Mouse (Mus musculus) lung, embryonic 16.5 days (tissue): Measurements from ENCODE around the gene Atf7. TPM values are rescaled to one million over a fixed set of nuclear protein-coding genes. Genes with fewer than 3 reads are reported as not detected.
"Not testable (repeated sequence)": the region's sequence is repeated elsewhere in the genome, so short reads cannot be mapped to it uniquely, and the experiment has no call there.

Source experiments
- ATAC-seq: fragments of 200-750 bp; cut with Nextera tagmentation; 2 replicates; pipeline ENCODE4 v1.8.0; 2017; ENCODE audit warnings: low read depth, mild to moderate bottlenecking, moderate library complexity
- H3K27ac ChIP-seq: fragments of 300-500 bp; sonication (generic); 2 replicates; pipeline ENCODE4 v1.5.1; 2014; ENCODE audit warnings: mild to moderate bottlenecking, control low read depth, low read length
- H3K27me3 ChIP-seq: fragments of 300-500 bp; sonication (generic); 2 replicates; pipeline ENCODE4 v1.6.1; 2014; ENCODE audit warnings: low read depth, low read length, mixed read lengths; ENCODE audit not compliant: control insufficient read depth, insufficient read depth
- H3K36me3 ChIP-seq: fragments of 300-500 bp; sonication (generic); 2 replicates; pipeline ENCODE4 v1.6.1; 2014; ENCODE audit warnings: low read length; ENCODE audit not compliant: control insufficient read depth, insufficient read depth
- H3K4me1 ChIP-seq: fragments of 300-500 bp; sonication (generic); replicated peaks from 2 replicates; pipeline ENCODE4 v1.6.1; 2014; ENCODE audit warnings: low read length, mixed read lengths; ENCODE audit not compliant: control insufficient read depth, insufficient read depth
- H3K4me2 ChIP-seq: fragments of 300-500 bp; sonication (generic); 2 replicates; pipeline ENCODE4 v1.6.1; 2014; ENCODE audit warnings: low read depth, low read length, control low read depth
- H3K4me3 ChIP-seq: fragments of 300-500 bp; sonication (generic); 2 replicates; pipeline ENCODE4 v1.5.1; 2014; ENCODE audit warnings: mild to moderate bottlenecking, low read length, control low read depth
- H3K9ac ChIP-seq: fragments of 300-500 bp; sonication (generic); 2 replicates; pipeline ENCODE4 v1.6.1; 2014; ENCODE audit warnings: low read length, control low read depth
- H3K9me3 ChIP-seq: fragments of 300-500 bp; sonication (generic); 2 replicates; pipeline ENCODE4 v1.6.1; 2016; ENCODE audit warnings: low read length; ENCODE audit not compliant: control insufficient read depth
- WGBS: fragments of 180-500 bp; shearing (Covaris S2); extraction: QIAGEN DNeasy Blood & Tissue Kit; methylation state at CpG from one replicate; pipeline ENCODE4 v1.1.7; 2014; 5-methylcytosine and 5-hydroxymethylcytosine counted together
- polyA plus RNA-seq: library from polyadenylated mRNA; unstranded; fragments of >200 nt; fragmentation: Nextera tagmentation; extraction: Ambion mirVana; gene quantifications from 2 replicates; pipeline ENCODE4 v1.2.1, GENCODE M21; 2015

The Atf7 gene
- polyA plus RNA-seq, 1 experiment from 2014 or later: 50.0 TPM

DNA sequence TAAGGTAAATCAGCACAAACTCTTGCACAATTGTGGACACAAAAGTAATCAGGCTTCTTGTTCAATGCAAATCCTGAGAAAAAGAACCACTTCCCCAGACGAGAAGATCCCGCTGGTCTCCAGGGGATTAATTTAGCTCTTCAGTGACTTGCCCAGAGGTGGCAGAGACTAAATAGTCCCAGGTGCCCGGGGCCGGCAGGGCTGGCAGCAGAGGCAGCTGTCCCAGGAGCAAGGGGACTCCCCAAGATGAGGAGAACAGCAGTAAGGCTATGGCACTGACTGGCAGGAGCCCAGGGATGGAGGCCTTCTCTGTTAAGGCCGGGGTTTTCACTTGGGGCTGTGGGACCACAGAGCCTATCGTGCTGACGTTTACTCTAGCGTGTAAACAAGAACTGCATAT is 38.6 kb upstream of the Atf7 start:
- peaks cover 39% of the 10 kb centered on the region for H3K36me3 ChIP-seq
- H3K27me3 ChIP-seq: no peaks in the 10 kb centered on the region
- no peaks in the 10 kb centered on the region for H3K9me3 ChIP-seq
- no peak overlapping the region for H3K4me3 ChIP-seq
- no peak overlapping the region for H3K4me2 ChIP-seq
- no peak overlapping the region for H3K27ac ChIP-seq
- 0 out of 2 replicates have a peak, but pooled peaks cover 2% of the 10 kb centered on the region for H3K4me1 ChIP-seq
- ATAC-seq: no peak
- 82% methylated on average over 8 of the region's 8 CpGs for WGBS
- no peak overlapping the region for H3K9ac ChIP-seq

DNA sequence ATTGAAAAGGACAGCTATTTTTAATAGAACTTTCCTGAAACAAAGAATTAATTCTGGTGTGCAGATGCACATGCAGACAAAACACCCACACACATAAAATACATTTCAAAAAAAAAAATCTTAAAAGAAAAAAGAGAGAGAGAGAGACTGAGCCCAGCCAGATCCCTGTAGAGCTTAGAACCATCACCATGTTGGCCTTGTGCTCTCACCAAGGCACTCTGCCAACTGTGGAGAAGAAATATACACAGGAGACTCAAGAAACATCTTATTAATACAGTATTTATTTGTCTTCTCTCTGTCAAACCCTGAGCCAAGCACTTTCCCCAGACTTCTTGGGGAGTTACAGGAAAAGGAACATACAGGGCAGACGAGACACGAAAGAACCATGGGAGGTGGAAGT is 37.3 kb upstream of the Atf7 start:
- H3K4me2 ChIP-seq, H3K27me3 ChIP-seq, ATAC-seq, H3K27ac ChIP-seq, H3K9ac ChIP-seq, H3K4me3 ChIP-seq, H3K4me1 ChIP-seq, H3K9me3 ChIP-seq: not testable (repeated sequence)
- peaks cover 39% of the 10 kb centered on the region for H3K36me3 ChIP-seq
- WGBS: no CpG with 5 or more reads among the region's 2 CpGs

DNA sequence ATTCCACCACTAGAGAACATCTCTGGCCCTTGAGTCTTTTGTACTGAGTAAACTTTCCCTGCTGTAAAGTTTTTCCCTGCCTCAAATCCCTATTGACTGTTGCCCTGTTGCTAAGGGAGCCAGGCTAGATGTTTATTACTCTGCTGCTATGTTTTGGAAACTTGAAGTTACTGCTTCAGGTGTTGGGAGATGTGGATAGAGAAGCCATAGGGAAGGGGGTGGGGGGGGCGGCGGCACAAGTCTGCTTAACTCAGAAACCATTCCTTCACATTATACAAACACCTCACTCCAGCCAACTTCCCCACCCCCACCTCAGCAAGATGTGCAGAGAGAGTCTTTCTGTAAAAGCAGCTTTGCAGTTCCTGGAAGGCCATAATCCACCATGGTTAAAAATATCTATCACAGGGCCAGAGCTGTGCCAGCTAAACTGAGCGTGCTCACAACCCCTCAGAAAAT is 32.7 kb upstream of the Atf7 start:
- no peak overlapping the region for H3K9ac ChIP-seq
- no peak overlapping the region for H3K4me2 ChIP-seq
- no peak overlapping the region for H3K4me3 ChIP-seq
- H3K36me3 ChIP-seq: peaks cover 16% of the 10 kb centered on the region
- H3K27ac ChIP-seq: peak overlapping the region; percentile 99
- H3K4me1 ChIP-seq: peaks cover 24% of the 10 kb centered on the region
- ATAC-seq: peak; percentile 52
- no peaks in the 10 kb centered on the region for H3K27me3 ChIP-seq
- no peaks in the 10 kb centered on the region for H3K9me3 ChIP-seq
- 17% methylated on average over 3 of the region's 3 CpGs for WGBS

DNA sequence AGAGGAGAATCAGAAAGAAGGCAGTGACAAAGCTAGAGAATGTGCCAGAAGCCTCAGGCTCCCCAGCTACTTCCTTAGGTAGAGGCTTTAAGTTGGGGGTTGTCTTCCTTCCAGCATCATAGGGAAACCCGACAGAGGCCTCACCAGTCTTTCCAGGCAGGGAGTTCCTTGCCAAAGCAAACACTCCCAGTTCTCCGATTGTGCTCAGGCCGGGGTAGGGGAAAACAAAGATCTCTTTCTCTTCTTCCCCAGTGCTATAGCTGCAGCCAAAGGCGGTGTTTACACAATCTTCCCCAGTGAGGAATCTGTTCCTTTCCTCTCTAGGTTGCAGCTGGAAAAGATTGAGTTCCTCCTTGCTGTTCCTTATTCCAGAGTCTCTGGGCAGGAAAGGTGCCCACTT is 31.4 kb upstream of the Atf7 start:
- H3K36me3 ChIP-seq: peaks cover 7% of the 10 kb centered on the region; the same call in 1 of the 2 replicates
- no peaks in the 10 kb centered on the region for H3K27me3 ChIP-seq
- ATAC-seq: peak; percentile 90
- H3K9ac ChIP-seq: peak overlapping the region; percentile 12; the same call in 1 of the 2 replicates
- H3K4me1 ChIP-seq: peaks cover 22% of the 10 kb centered on the region
- 4% methylated on average over 4 of the region's 4 CpGs for WGBS
- no peaks in the 10 kb centered on the region for H3K9me3 ChIP-seq
- no peak overlapping the region for H3K4me3 ChIP-seq
- H3K4me2 ChIP-seq: 0 out of 2 replicates have a peak overlapping the region, but pooled peaks have one; percentile 28
- H3K27ac ChIP-seq: peak overlapping the region; percentile 99

DNA sequence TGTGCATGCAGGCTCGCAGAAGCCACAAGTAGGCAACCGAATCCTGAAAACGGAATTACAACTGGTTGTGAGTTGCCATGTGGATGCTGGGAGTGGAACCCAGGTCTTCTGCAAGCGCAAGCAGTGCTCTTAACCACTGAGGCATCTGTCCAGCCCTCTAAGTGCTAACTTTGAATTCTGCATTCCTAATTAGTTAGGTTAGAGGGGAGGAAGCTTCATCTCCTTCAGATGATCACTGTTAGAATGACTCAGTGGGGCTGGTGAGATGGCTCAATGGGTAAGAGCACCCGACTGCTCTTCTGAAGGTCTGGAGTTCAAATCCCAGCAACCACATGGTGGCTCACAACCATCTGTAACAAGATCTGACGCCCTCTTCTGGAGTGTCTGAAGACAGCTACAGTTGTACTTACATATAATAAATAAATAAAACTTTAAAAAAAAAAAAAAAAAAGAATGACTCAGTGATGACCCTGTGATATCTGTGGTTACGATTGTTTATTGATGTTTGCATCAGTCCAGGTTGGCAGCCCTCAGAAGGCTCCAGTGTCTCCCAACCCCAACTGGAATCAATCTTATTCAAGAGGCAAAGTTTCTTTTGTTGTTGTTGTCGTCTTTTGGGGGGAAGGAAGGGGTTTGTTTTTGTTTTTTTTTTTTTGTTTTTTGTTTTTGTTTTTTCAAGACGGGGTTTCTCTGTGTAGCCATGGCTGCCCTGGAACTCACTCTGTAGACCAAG is 26.8 kb upstream of the Atf7 start:
- H3K36me3 ChIP-seq, H3K9me3 ChIP-seq, H3K27ac ChIP-seq, H3K9ac ChIP-seq, H3K4me2 ChIP-seq, H3K4me1 ChIP-seq, ATAC-seq, H3K4me3 ChIP-seq, H3K27me3 ChIP-seq: not testable (repeated sequence)
- WGBS: 76% methylated on average over 8 of the region's 9 CpGs

DNA sequence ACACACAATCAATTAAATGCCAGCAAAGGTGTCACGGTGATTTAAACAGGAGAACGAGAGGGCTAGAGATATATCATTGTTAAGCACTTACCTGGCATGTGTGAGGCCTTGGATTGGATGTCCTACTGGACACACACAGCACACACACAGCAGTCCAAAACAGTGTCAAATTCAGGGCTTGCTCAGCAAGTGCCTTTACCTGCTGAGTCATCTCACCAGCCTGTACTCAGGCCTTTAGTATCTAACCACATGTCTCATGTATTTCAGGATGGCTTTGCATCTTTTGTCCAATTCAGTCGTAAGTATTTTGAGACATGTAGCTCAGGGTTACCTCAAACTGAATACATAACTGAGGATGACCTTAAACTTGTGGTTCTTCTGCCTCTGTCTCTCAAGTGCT is 25.8 kb upstream of the Atf7 start:
- no peak for ATAC-seq

DNA sequence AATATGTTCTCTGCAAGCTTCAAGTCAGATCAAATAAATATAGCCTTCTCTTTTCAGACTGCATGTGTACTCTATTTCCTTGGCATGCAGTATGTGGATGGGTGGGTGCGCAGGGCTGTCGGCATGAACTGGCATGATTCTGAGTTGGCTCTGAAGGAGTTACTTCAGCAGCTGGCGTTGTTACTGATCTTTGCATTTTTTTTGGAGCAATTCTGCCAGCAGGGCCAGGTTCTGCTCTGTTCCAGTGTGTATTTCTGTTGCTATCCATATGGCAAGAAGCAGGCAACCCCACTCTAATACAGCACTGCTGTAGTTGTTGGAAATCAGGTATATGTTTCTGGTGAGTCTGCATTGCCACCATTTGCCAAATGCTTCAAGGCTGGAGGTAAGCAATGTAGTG is 10.6 kb upstream of the Atf7 start:
- Histone ChIP-seq H3K9ac (no peak overlapping the region), H3K4me3 (no peak overlapping the region), H3K27me3 (no peaks in the 10 kb centered on the region), H3K4me2 (no peak overlapping the region), H3K9me3 (no peaks in the 10 kb centered on the region), H3K4me1 (no peaks in the 10 kb centered on the region), H3K36me3 (no peaks in the 10 kb centered on the region), H3K27ac (no peak overlapping the region)
- ATAC-seq: no peak
- WGBS: 78% methylated on average over 3 of the region's 3 CpGs

More for the DNA sequence above, 25.8 kb upstream of the Atf7 start:
- 62% methylated on average over 3 of the region's 3 CpGs for WGBS
- Histone ChIP-seq H3K9ac (no peak overlapping the region), H3K4me1 (peaks cover 2% of the 10 kb centered on the region), H3K27me3 (no peaks in the 10 kb centered on the region), H3K4me3 (no peak overlapping the region), H3K4me2 (no peak overlapping the region), H3K36me3 (no peaks in the 10 kb centered on the region), H3K27ac (no peak overlapping the region), H3K9me3 (no peaks in the 10 kb centered on the region)

DNA sequence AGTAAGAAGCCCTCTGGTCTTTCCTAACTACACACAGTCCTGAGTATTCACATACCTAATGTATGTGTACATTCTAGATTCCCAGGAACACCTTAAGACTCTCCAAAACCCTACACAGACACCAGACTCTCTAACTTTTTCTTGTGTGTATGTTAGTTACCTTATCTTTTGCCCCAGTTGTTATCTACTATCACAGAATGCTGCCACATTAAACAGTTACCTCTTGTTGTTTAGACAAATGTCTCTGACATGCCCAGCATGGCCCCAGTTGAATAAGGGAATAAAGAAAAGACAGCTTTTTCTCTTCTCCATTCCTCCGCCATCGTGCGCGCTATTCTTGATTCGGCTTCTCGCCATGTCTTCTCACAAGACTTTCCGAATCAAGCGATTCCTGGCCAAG is 9.4 kb upstream of the Atf7 start:
- ATAC-seq: no peak
- Histone ChIP-seq H3K9me3 (no peaks in the 10 kb centered on the region), H3K36me3 (no peaks in the 10 kb centered on the region), H3K9ac (no peak overlapping the region), H3K27me3 (no peaks in the 10 kb centered on the region), H3K4me2 (no peak overlapping the region), H3K4me1 (no peaks in the 10 kb centered on the region), H3K4me3 (no peak overlapping the region), H3K27ac (no peak overlapping the region)
- 87% methylated on average over 8 of the region's 8 CpGs for WGBS

DNA sequence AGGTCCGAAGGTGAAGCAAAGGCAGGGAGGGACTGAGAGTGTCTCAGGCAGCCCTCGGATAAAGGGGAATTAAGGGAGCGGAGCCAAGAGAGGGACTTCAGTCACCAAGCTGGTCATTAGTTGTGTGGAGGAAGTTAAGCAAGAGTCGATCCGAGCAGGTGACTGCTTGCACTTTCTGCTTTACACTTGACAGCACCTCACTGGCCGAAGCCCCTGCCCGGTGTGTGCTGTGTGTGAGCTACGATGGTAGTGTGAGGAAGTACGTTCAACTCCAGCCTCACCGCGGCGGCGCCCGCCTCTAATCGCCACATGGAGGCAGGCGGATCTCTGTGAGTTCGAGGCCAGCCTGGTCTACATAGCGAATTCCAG is 407 bp upstream of the Atf7 start:
- Histone ChIP-seq H3K4me2 (peak overlapping the region; percentile 74), H3K36me3 (no peaks in the 10 kb centered on the region), H3K27ac (peak overlapping the region; percentile 97), H3K9me3 (no peaks in the 10 kb centered on the region), H3K4me3 (peak overlapping the region; percentile 75), H3K4me1 (peaks cover 22% of the 10 kb centered on the region), H3K9ac (peak overlapping the region; percentile 75), H3K27me3 (no peaks in the 10 kb centered on the region)
- ATAC-seq: no peak; the same call in 1 of the 2 replicates
- WGBS: under 1% methylated on average over 18 of the region's 18 CpGs
